7 mouse cellular contexts compared by ENCODE assay signal in genomic region chr7:3665215-3666114, GRCm38 (mm10). TPM values are rescaled to one million over a fixed set of nuclear protein-coding genes. Genes with fewer than 3 reads are reported as not detected.
A peak's percentile ranks its signal among the peaks of the same experiment; 100 is the strongest.
DNase-seq lines count a peak whose midpoint lies in the region; ATAC-seq lines count a peak whose summit lies in the region.

Gene Leng1, minus strand, starts transcription at chr7:3665840.

- H3K9ac ChIP-seq in embryonic facial prominence, embryonic 12.5 days = peak within 1 kb of the TSS; percentile 79
- H3K9ac ChIP-seq in limb, embryonic 11.5 days (ENCODE audit: low read length) = peak within 1 kb of the TSS; percentile 71
- H3K9ac ChIP-seq in midbrain, embryonic 14.5 days (replicated peaks; ENCODE audit: low read length) = peak within 1 kb of the TSS; percentile 51

- peak within 1 kb of the TSS; percentile 88 for H3K27ac ChIP-seq in embryonic facial prominence, embryonic 12.5 days
- peak within 1 kb of the TSS; percentile 5; the same call in 1 of the 2 replicates for H3K27ac ChIP-seq in limb, embryonic 11.5 days (replicated peaks; ENCODE audit: low read depth, low read length)
- peak within 1 kb of the TSS; percentile 69 for H3K27ac ChIP-seq in midbrain, embryonic 14.5 days (replicated peaks; ENCODE audit: low read depth, low read length)

- peak; percentile 97 for ATAC-seq in embryonic facial prominence, embryonic 12.5 days (ENCODE audit: insufficient number of reproducible peaks, insufficient read depth, low FRiP score, low TSS enrichment)
- ATAC-seq in limb, embryonic 11.5 days (ENCODE audit: insufficient number of reproducible peaks, low FRiP score, low TSS enrichment, low read depth) = peak; percentile 97
- peak; percentile 99 for ATAC-seq in midbrain, embryonic 14.5 days (ENCODE audit: low FRiP score, low TSS enrichment)

- H3K4me2 ChIP-seq in embryonic facial prominence, embryonic 12.5 days (replicated peaks) = peak within 1 kb of the TSS; percentile 73
- H3K4me2 ChIP-seq in limb, embryonic 11.5 days (ENCODE audit: low read depth, severe bottlenecking) = peak within 1 kb of the TSS; percentile 55
- H3K4me2 ChIP-seq in midbrain, embryonic 14.5 days (ENCODE audit: low read length) = peak within 1 kb of the TSS; percentile 76

- 4% methylated on average over 45 of the region's 45 CpGs for WGBS in embryonic facial prominence, embryonic 12.5 days
- 4% methylated on average over 45 of the region's 45 CpGs for whole genome bisulfite sequencing in limb, embryonic 11.5 days
- WGBS in midbrain, embryonic 14.5 days = 4% methylated on average over 45 of the region's 45 CpGs

- peaks cover 11% of the 10 kb centered on the region for H3K4me1 ChIP-seq in embryonic facial prominence, embryonic 12.5 days
- no peaks in the 10 kb centered on the region for H3K4me1 ChIP-seq in limb, embryonic 11.5 days (ENCODE audit: control insufficient read depth, insufficient read depth, low read length)
- peaks cover 7% of the 10 kb centered on the region; the same call in 1 of the 2 replicates for H3K4me1 ChIP-seq in midbrain, embryonic 14.5 days (ENCODE audit: control insufficient read depth, insufficient read depth, low read length)

- peak; percentile 95 for DNase-seq in adrenal gland, postnatal 25 days
- peak; percentile 100 for DNase-seq in heart, adult 11 months
- peak; percentile 96 for DNase-seq in kidney, adult 18-20 months
- peak; percentile 91 for DNase-seq in limb, embryonic 11.5 days (ENCODE audit: low spot score)
- DNase-seq in midbrain, embryonic 14.5 days = peak; percentile 97
- DNase-seq in spleen, adult 18-20 months = peak; percentile 84 to 86

- peaks cover 26% of the 10 kb centered on the region for H3K36me3 ChIP-seq in embryonic facial prominence, embryonic 12.5 days
- peaks cover 6% of the 10 kb centered on the region for H3K36me3 ChIP-seq in limb, embryonic 11.5 days (ENCODE audit: control insufficient read depth, insufficient read depth, low read length)
- peaks cover 27% of the 10 kb centered on the region for H3K36me3 ChIP-seq in midbrain, embryonic 14.5 days (ENCODE audit: control insufficient read depth, insufficient read depth, low read length)

- H3K27me3 ChIP-seq in embryonic facial prominence, embryonic 12.5 days = no peaks in the 10 kb centered on the region
- H3K27me3 ChIP-seq in limb, embryonic 11.5 days (ENCODE audit: control insufficient read depth, insufficient read depth, low read length) = no peaks in the 10 kb centered on the region
- H3K27me3 ChIP-seq in midbrain, embryonic 14.5 days (ENCODE audit: control insufficient read depth, insufficient read depth, low read length) = no peaks in the 10 kb centered on the region

- no peaks in the 10 kb centered on the region for H3K9me3 ChIP-seq in embryonic facial prominence, embryonic 12.5 days
- H3K9me3 ChIP-seq in limb, embryonic 11.5 days (ENCODE audit: control insufficient read depth, low read length) = no peaks in the 10 kb centered on the region
- H3K9me3 ChIP-seq in midbrain, embryonic 14.5 days (ENCODE audit: control insufficient read depth, low read length) = no peaks in the 10 kb centered on the region

- peak within 1 kb of the TSS; percentile 72 for H3K4me3 ChIP-seq in embryonic facial prominence, embryonic 12.5 days
- peak within 1 kb of the TSS; percentile 69 for H3K4me3 ChIP-seq in limb, embryonic 11.5 days (ENCODE audit: low read depth, low read length)
- peak within 1 kb of the TSS; percentile 52 for H3K4me3 ChIP-seq in midbrain, embryonic 14.5 days (replicated peaks; ENCODE audit: low read depth, low read length)

RNA-seq across cellular contexts. Expression of gene Leng1, which starts in this region (rescaled TPM):
- 16.2 and 17.1 TPM in 2 replicates for total RNA-seq in adrenal gland, postnatal 25 days (2021)
- polyA plus RNA-seq in embryonic facial prominence, embryonic 12.5 days (2016; fragmentation: Nextera tagmentation; extraction: Ambion mirVana) = 23.4 and 24.6 TPM in 2 replicates
- 13.8 and 14.6 TPM in 2 replicates for polyA plus RNA-seq in limb, embryonic 11.5 days (2014; fragmentation: Nextera tagmentation; extraction: Ambion mirVana)
- polyA plus RNA-seq in midbrain, embryonic 14.5 days (2014; fragmentation: Nextera tagmentation; extraction: Ambion mirVana) = 10.6 TPM in 2 replicates

Comparison
In these comparisons a context has a peak if more than half of its experiments do, and no peak if none do; other contexts are left out.
1. Peak in every context shown above with its lines: DNase-seq, ATAC-seq, H3K4me3 ChIP-seq and H3K27ac ChIP-seq.
2. H3K27ac ChIP-seq: peak in every context shown above with its lines; median percentile 88 in embryonic facial prominence, embryonic 12.5 days; 69 in midbrain, embryonic 14.5 days; 5 in limb, embryonic 11.5 days.